Mouse (Mus musculus): ENCODE data around the gene Spag9. TPM values are rescaled to one million over a fixed set of nuclear protein-coding genes. Genes with fewer than 3 reads are reported as not detected.
"Not testable (repeated sequence)": the region's sequence is repeated elsewhere in the genome, so short reads cannot be mapped to it uniquely, and the experiment has no call there.

The Spag9 gene
- polyA plus RNA-seq, 1 experiment from 2014 or later: 89.6 TPM

GRCm38 (mm10) chr11:94054901-94055300 lies 59.0 kb downstream of the Spag9 start:
- Histone ChIP-seq H3K27me3 (replicated peaks; ENCODE audit: control insufficient read depth, insufficient read depth, low read length) (no peaks in the 10 kb centered on the region), H3K4me3 (ENCODE audit: low read depth, low read length) (no peak overlapping the region), H3K27ac (ENCODE audit: low read depth, low read length) (peak overlapping the region; percentile 48; the same call in 1 of the 2 replicates), H3K4me1 (ENCODE audit: control insufficient read depth, insufficient read depth, low read length) (peaks cover 10% of the 10 kb centered on the region), H3K9me3 (replicated peaks; ENCODE audit: control insufficient read depth, low read length) (no peaks in the 10 kb centered on the region), H3K36me3 (ENCODE audit: control insufficient read depth, insufficient read depth, low read length) (peaks cover 77% of the 10 kb centered on the region), H3K9ac (ENCODE audit: low read length) (no peak overlapping the region), H3K4me2 (ENCODE audit: low read length) (no peak overlapping the region)
- DNase-seq (ENCODE audit: low spot score) (peak; percentile 63), ATAC-seq (0 out of 2 replicates have a peak, but pooled peaks have one; percentile 76)
- 58% methylated on average over 3 of the region's 3 CpGs for WGBS

- no peak for ATAC-seq
- Histone ChIP-seq H3K9ac (ENCODE audit: low read length) (no peak overlapping the region), H3K4me3 (ENCODE audit: low read depth, low read length) (no peak overlapping the region), H3K27me3 (replicated peaks; ENCODE audit: control insufficient read depth, insufficient read depth, low read length) (no peaks in the 10 kb centered on the region), H3K36me3 (ENCODE audit: control insufficient read depth, insufficient read depth, low read length) (peaks cover 54% of the 10 kb centered on the region), H3K4me1 (ENCODE audit: control insufficient read depth, insufficient read depth, low read length) (no peaks in the 10 kb centered on the region), H3K27ac (ENCODE audit: low read depth, low read length) (no peak overlapping the region), H3K9me3 (replicated peaks; ENCODE audit: control insufficient read depth, low read length) (no peaks in the 10 kb centered on the region), H3K4me2 (ENCODE audit: low read length) (no peak overlapping the region)
- no peak for DNase-seq (ENCODE audit: low spot score)
- 93% methylated on average over 5 of the region's 5 CpGs for WGBS
Measured at GRCm38 (mm10) chr11:94063941-94064340, 68.0 kb downstream of the Spag9 start.

GRCm38 (mm10) chr11:94070455-94070854 lies 74.6 kb downstream of the Spag9 start:
- H3K4me3 ChIP-seq (ENCODE audit: low read depth, low read length): no peak overlapping the region
- H3K9ac ChIP-seq (ENCODE audit: low read length): no peak overlapping the region
- DNase-seq (ENCODE audit: low spot score): no peak
- no peaks in the 10 kb centered on the region for H3K9me3 ChIP-seq (replicated peaks; ENCODE audit: control insufficient read depth, low read length)
- no peaks in the 10 kb centered on the region for H3K4me1 ChIP-seq (ENCODE audit: control insufficient read depth, insufficient read depth, low read length)
- H3K36me3 ChIP-seq (ENCODE audit: control insufficient read depth, insufficient read depth, low read length): peaks cover 56% of the 10 kb centered on the region
- H3K27ac ChIP-seq (ENCODE audit: low read depth, low read length): no peak overlapping the region
- H3K4me2 ChIP-seq (ENCODE audit: low read length): no peak overlapping the region
- 73% methylated on average over 2 of the region's 2 CpGs for WGBS
- H3K27me3 ChIP-seq (replicated peaks; ENCODE audit: control insufficient read depth, insufficient read depth, low read length): no peaks in the 10 kb centered on the region
- no peak for ATAC-seq

- Histone ChIP-seq H3K4me2 (ENCODE audit: low read length) (no peak overlapping the region), H3K27ac (ENCODE audit: low read depth, low read length) (no peak overlapping the region), H3K4me3 (ENCODE audit: low read depth, low read length) (no peak overlapping the region), H3K9me3 (replicated peaks; ENCODE audit: control insufficient read depth, low read length) (no peaks in the 10 kb centered on the region), H3K36me3 (ENCODE audit: control insufficient read depth, insufficient read depth, low read length) (peaks cover 53% of the 10 kb centered on the region), H3K4me1 (ENCODE audit: control insufficient read depth, insufficient read depth, low read length) (no peaks in the 10 kb centered on the region), H3K9ac (ENCODE audit: low read length) (no peak overlapping the region), H3K27me3 (replicated peaks; ENCODE audit: control insufficient read depth, insufficient read depth, low read length) (no peaks in the 10 kb centered on the region)
- 0 out of 2 replicates have a peak, but pooled peaks have one; percentile 50 for ATAC-seq
- DNase-seq (ENCODE audit: low spot score): peak; percentile 39
- WGBS: 88% methylated on average over 4 of the region's 4 CpGs
Measured at GRCm38 (mm10) chr11:94073283-94073682, 77.4 kb downstream of the Spag9 start.

GRCm38 (mm10) chr11:94086966-94087365 lies 91.1 kb downstream of the Spag9 start:
- WGBS: 85% methylated on average over 2 of the region's 2 CpGs
- not testable (repeated sequence) for H3K27me3 ChIP-seq (replicated peaks; ENCODE audit: control insufficient read depth, insufficient read depth, low read length); H3K9me3 ChIP-seq (replicated peaks; ENCODE audit: control insufficient read depth, low read length); ATAC-seq; H3K4me2 ChIP-seq (ENCODE audit: low read length); H3K27ac ChIP-seq (ENCODE audit: low read depth, low read length); H3K4me1 ChIP-seq (ENCODE audit: control insufficient read depth, insufficient read depth, low read length); H3K9ac ChIP-seq (ENCODE audit: low read length); H3K4me3 ChIP-seq (ENCODE audit: low read depth, low read length)
- peaks cover 88% of the 10 kb centered on the region for H3K36me3 ChIP-seq (ENCODE audit: control insufficient read depth, insufficient read depth, low read length)
- DNase-seq (ENCODE audit: low spot score): peak; percentile 87

- H3K36me3 ChIP-seq (ENCODE audit: control insufficient read depth, insufficient read depth, low read length): peaks cover 88% of the 10 kb centered on the region
- 86% methylated on average over 4 of the region's 4 CpGs for WGBS
- no peaks in the 10 kb centered on the region for H3K27me3 ChIP-seq (replicated peaks; ENCODE audit: control insufficient read depth, insufficient read depth, low read length)
- ATAC-seq (no peak), DNase-seq (ENCODE audit: low spot score) (no peak)
- H3K9me3 ChIP-seq (replicated peaks; ENCODE audit: control insufficient read depth, low read length): no peaks in the 10 kb centered on the region
- no peak overlapping the region for H3K9ac ChIP-seq (ENCODE audit: low read length)
- H3K27ac ChIP-seq (ENCODE audit: low read depth, low read length): no peak overlapping the region
- H3K4me2 ChIP-seq (ENCODE audit: low read length): no peak overlapping the region
- no peaks in the 10 kb centered on the region for H3K4me1 ChIP-seq (ENCODE audit: control insufficient read depth, insufficient read depth, low read length)
- H3K4me3 ChIP-seq (ENCODE audit: low read depth, low read length): no peak overlapping the region
Measured at GRCm38 (mm10) chr11:94090496-94090895, 94.6 kb downstream of the Spag9 start.

- Histone ChIP-seq H3K27ac (ENCODE audit: low read depth, low read length) (no peak overlapping the region), H3K9me3 (replicated peaks; ENCODE audit: control insufficient read depth, low read length) (no peaks in the 10 kb centered on the region), H3K27me3 (replicated peaks; ENCODE audit: control insufficient read depth, insufficient read depth, low read length) (no peaks in the 10 kb centered on the region), H3K4me3 (ENCODE audit: low read depth, low read length) (no peak overlapping the region), H3K4me1 (ENCODE audit: control insufficient read depth, insufficient read depth, low read length) (no peaks in the 10 kb centered on the region), H3K9ac (ENCODE audit: low read length) (no peak overlapping the region), H3K36me3 (ENCODE audit: control insufficient read depth, insufficient read depth, low read length) (peaks cover 89% of the 10 kb centered on the region), H3K4me2 (ENCODE audit: low read length) (no peak overlapping the region)
- DNase-seq (ENCODE audit: low spot score) (no peak), ATAC-seq (no peak)
- WGBS: 91% methylated on average over 3 of the region's 3 CpGs
Measured at GRCm38 (mm10) chr11:94097489-94097888, 101.6 kb downstream of the Spag9 start.

- Histone ChIP-seq H3K4me3 (ENCODE audit: low read depth, low read length) (no peak overlapping the region), H3K9ac (ENCODE audit: low read length) (no peak overlapping the region), H3K27me3 (replicated peaks; ENCODE audit: control insufficient read depth, insufficient read depth, low read length) (no peaks in the 10 kb centered on the region), H3K9me3 (replicated peaks; ENCODE audit: control insufficient read depth, low read length) (no peaks in the 10 kb centered on the region), H3K36me3 (ENCODE audit: control insufficient read depth, insufficient read depth, low read length) (peaks cover 84% of the 10 kb centered on the region), H3K4me1 (ENCODE audit: control insufficient read depth, insufficient read depth, low read length) (no peaks in the 10 kb centered on the region), H3K4me2 (ENCODE audit: low read length) (no peak overlapping the region), H3K27ac (ENCODE audit: low read depth, low read length) (no peak overlapping the region)
- ATAC-seq: no peak
- DNase-seq (ENCODE audit: low spot score): no peak
- 95% methylated on average over 5 of the region's 5 CpGs for WGBS
Measured at GRCm38 (mm10) chr11:94098840-94099239, 102.9 kb downstream of the Spag9 start.

- peaks cover 77% of the 10 kb centered on the region for H3K36me3 ChIP-seq (ENCODE audit: control insufficient read depth, insufficient read depth, low read length)
- H3K27me3 ChIP-seq (replicated peaks; ENCODE audit: control insufficient read depth, insufficient read depth, low read length): no peaks in the 10 kb centered on the region
- no peak overlapping the region for H3K9ac ChIP-seq (ENCODE audit: low read length)
- H3K9me3 ChIP-seq (replicated peaks; ENCODE audit: control insufficient read depth, low read length): no peaks in the 10 kb centered on the region
- no peaks in the 10 kb centered on the region for H3K4me1 ChIP-seq (ENCODE audit: control insufficient read depth, insufficient read depth, low read length)
- no peak overlapping the region for H3K4me3 ChIP-seq (ENCODE audit: low read depth, low read length)
- ATAC-seq (no peak), DNase-seq (ENCODE audit: low spot score) (no peak)
- no peak overlapping the region for H3K4me2 ChIP-seq (ENCODE audit: low read length)
- H3K27ac ChIP-seq (ENCODE audit: low read depth, low read length): no peak overlapping the region
- WGBS: 85% methylated on average over 2 of the region's 2 CpGs
Measured at GRCm38 (mm10) chr11:94113795-94114194, 117.9 kb downstream of the Spag9 start.

All from forebrain, embryonic 14.5 days (tissue).